Mouse (Mus musculus): ENCODE measurements around the gene Tmem202.

The Tmem202 gene

GRCm38 (mm10) chr9:59539441-59540137 is at the start of gene Tmem202, which contains the start of gene Hexa:
Gene Tmem202, minus strand, starts transcription at chr9:59539847.
Gene Hexa, plus strand, starts transcription at chr9:59539540.
- DNase-seq (ENCODE audit: extremely low spot score), result peak; percentile 85

DNA sequence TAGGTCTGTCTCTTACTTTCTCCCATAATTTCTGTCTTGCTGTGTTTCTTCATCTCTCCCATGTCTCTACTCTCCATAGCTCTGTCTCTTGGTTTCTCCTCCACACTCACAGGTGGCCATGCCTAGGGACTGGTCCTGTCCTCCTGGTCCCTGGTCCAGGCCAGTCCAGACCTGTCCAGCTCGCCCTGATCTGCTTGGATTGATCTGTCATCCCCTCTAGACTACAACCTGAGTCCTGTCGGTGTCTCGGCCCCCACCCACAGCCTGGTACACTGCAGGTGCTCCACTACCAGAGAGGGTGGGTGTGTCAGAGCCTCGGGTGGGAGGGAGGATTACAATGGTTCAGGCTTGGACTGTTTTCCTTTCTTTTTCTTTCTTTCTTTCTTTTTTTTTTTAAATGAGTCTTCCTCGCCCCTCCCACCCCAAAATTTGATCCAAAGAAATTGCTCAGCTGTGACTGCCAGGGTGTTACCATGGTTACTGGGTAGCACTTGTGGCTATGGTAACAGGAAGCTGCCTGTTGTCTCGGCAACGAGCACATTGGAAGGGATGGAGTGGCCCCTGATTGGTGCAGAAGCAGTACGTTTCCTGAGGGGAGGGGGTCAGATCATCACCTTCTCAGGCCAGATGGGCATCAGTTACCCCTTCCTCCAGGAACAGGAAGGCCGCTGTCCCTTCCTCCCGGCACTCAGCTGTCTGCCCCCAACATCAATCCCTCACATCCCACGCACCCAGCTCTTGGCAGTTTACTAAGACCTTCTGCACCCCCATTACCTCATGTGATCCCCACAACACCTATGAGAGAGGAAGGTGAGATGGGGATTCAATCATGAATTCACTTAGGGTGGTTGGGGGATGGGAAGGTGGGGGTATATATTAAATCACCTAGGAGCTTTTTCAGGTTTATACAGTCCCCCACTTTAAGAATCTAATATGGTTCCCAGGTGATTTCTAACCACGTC is 49.3 kb upstream of the Tmem202 start:
- DNase-seq (ENCODE audit: extremely low spot score), result peak; percentile 17

GRCm38 (mm10) chr9:59588252-59588651 is 48.6 kb upstream of the Tmem202 start:
- DNase-seq (ENCODE audit: extremely low spot score), result no peak

- peak; percentile 78 for DNase-seq (ENCODE audit: extremely low spot score)
Observed at GRCm38 (mm10) chr9:59584871-59585308, 45.2 kb upstream of the Tmem202 start.

DNA sequence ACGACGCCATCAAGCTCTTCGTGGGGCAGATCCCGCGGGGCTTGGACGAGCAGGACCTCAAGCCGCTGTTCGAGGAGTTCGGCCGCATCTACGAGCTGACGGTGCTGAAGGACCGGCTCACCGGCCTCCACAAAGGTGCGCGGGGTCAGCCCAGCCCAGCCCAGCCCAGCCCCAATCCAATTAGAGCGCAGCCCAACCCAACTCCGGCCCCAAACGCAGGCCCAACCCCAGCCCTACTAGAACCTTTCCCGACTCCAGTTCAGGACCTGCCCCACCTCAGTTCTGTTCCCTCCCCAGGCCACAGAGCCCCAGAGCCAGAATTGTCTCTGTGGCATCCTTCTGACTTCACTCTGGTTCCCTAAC is 38.8 kb upstream of the Tmem202 start:
- no peak for DNase-seq (ENCODE audit: extremely low spot score)

- peak; percentile 100 for DNase-seq (ENCODE audit: extremely low spot score)
Observed at GRCm38 (mm10) chr9:59577844-59578504, 38.3 kb upstream of the Tmem202 start, which contains the start of gene Celf6. Gene Celf6, plus strand, starts transcription at chr9:59577917.

- no peak for DNase-seq (ENCODE audit: extremely low spot score)
Observed at GRCm38 (mm10) chr9:59577401-59577800, 37.8 kb upstream of the Tmem202 start.

DNA sequence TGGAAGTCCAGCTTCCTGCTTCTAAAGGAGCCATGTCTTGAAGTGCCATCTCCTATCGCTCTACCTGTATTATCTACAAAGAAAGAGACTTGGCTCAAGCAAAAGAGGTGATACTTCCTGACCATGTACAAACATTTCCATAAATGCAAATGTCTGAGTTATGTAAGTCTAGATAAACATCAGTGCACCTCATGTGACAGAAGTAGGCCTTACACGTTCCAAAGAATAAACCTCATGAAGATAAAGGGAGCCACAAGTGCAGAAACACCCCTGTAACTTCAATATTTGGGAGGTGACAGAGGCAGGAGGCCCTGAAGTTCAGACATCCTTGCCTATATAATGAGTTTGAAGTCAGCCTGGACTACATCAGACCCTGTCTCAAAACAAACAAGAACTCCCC is 32.2 kb upstream of the Tmem202 start:
- DNase-seq (ENCODE audit: extremely low spot score), result no peak

- DNase-seq (ENCODE audit: extremely low spot score), result peak; percentile 55
Observed at GRCm38 (mm10) chr9:59567111-59567510, 27.5 kb upstream of the Tmem202 start.

DNA sequence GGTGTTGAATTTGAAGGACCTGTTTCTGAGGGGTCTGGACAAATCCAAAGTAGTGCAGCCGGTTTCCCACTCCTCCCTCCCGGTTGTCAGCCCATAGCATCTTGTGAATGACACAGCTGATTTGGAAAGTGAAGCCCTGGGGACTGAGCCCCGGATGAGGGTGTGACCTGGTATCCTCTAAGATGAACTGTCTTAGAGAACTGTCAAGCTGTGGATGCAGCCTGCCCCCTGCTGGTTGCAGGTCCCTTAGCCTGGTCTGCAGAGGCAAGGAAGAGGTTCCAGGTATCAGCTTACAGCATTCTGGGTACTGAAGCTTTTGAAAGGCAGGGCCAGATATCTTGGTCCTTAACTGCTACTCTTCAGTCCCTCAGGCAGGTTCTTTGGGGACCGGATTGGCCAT is 26.0 kb upstream of the Tmem202 start:
- DNase-seq (ENCODE audit: extremely low spot score), result peak; percentile 61

DNA sequence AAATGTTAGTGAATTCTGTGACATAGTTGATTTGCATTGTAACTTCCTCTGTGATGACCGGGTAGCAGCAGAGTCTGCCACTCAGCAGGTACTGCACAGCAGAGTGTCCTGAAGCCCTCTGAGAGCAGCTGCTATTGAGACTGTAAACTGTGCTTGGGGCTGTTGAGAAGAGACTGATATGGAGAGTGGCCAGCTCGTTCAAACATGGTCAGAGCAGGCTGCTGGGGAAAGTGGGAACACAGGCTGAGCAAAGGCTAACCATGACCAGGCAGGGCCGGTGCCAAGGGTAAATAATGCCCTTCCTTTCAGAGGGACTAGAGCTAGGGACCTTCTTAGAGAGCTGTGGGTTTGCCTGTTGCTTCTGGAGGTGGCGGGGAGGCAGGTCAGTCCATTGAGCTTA is 14.1 kb upstream of the Tmem202 start:
- no peak for DNase-seq (ENCODE audit: extremely low spot score)

DNA sequence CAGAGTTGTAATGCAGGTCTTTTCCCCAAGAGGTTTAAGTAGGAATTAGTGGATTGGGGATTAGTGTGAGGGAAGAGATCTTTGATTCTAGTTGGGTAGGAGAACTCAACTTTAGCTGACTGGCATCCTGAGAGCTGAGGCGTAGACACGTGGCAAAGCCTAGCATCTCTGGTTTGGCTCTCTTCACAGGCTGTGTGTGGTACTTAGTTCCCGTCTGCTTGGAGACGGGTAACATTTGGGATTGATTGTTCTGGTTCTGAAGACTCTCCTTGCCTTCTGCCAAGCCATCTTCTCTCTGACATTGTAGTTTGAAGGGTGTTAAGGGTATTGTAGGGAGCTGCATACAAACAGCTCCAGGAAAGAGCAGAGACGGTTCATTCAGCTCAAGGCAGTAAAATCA is 13.0 kb upstream of the Tmem202 start:
- DNase-seq (ENCODE audit: extremely low spot score), result no peak

- DNase-seq (ENCODE audit: extremely low spot score), result no peak
Observed at GRCm38 (mm10) chr9:59551620-59552031, 12.0 kb upstream of the Tmem202 start.

DNA sequence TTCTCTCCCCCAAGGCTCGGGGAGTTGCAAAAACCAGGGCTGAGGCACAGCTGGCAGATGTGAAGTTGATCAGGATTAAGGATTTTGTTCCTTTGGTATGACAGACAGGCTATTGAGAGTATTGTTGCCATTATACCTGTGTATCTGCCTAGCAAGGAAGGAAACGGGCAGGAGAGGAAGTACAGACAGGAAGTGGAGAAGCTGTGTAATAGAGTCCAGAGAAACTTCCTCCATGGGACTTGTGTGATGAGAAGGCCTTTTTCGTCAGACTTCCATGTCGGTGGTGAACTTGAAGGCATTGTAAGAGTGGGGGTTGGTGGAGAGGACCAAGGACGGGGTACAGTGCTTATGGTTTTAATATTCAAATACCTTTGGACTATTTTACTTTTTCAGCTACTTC is 11.4 kb upstream of the Tmem202 start:
- no peak for DNase-seq (ENCODE audit: extremely low spot score)

DNA sequence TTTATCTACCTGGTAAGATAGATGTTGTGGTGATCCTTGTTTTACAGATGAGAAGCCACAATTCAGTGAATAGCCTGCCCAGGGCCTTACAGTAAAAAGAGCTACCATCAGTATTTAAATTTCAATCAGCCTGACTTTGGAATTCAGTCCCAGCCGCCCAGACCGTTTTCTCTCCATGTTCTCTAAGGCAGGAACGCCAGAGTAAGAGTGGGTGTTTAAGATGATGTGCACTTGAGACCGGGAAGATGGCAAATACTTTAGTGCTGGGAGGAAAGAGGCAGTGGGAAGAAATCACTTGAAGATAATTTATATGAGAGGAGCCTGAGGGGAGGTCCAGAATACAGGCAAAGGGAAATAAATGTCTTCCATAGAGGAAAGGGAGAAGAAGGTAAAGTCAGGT is 10.4 kb upstream of the Tmem202 start:
- DNase-seq (ENCODE audit: extremely low spot score), result no peak

DNA sequence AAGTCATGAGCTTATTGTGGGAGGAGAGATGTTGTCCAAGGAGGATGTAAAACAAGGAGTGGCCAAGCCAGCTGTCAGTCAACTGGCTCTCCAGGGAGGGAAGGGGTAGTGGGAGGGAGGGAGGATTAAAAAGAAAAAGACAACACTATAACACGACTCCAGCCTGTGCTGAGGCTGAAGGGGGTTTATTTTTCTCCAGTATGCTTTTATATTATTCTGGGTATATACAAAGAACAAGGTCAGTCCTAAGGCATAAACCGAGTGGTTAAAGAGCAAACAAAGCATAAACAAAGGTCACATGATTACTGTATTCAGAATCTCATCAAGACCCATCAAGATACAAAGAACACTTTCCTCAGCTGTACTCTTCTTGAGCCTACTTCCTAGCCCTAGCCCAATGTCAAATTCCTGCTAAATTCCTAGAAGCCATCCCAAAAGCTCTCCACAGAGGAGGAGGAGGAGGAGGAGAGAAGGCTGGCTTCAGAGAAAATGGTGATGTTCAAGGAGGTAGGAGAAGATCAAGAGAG is 9.4 kb upstream of the Tmem202 start:
- DNase-seq (ENCODE audit: extremely low spot score), result no peak

- DNase-seq (ENCODE audit: extremely low spot score), result no peak
Observed at GRCm38 (mm10) chr9:59547869-59548268, 8.2 kb upstream of the Tmem202 start.

DNA sequence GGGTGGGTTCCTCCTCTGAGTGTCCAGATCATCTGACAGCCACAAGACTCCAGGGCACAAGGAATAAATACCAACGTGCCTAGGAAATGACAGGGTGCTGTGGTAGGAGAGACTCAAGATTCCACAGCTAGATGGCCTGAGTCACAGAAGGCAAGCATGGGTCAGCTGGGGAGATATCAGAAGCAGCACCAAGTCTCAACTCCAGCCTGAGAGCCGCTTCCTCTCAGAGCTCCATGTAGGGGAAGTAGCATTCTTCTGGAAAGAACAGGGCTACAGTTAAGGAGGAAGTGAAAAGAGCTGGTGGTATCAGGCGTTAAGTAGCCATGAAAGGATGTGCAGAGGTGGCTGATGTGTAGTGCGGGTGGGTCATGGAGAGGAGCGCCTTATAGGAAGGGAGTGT is 5.1 kb upstream of the Tmem202 start:
- no peak for DNase-seq (ENCODE audit: extremely low spot score)

DNA sequence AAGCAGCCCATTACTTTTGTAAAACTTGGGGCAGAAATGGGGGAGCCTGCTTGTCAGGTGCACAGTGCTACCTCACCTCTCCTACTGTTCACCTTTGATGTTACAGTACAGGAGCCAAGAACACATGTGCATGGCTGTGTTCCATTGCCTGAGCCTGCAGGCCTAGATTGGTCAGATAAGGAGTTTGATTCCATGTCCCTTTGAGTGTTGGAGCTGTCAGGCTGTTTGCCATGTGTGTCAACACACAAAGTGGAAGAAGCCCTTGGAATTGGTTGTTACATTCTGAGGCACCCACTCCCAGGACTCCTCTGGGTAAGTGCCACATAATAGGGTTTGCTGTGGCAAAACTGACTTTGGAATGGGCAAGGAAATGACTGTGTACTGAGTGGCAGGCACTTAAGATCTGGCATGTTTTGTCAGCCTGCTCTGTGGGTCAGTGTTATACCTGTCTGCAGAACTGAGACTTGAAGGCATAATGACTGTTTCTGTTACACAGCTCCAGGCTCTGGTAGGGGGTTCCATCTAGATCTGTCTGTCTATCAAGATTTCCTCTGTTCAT is 3.2 kb upstream of the Tmem202 start:
- DNase-seq (ENCODE audit: extremely low spot score), result no peak

GRCm38 (mm10) chr9:59541617-59542016 is 2.0 kb upstream of the Tmem202 start:
- DNase-seq (ENCODE audit: extremely low spot score), result no peak

DNA sequence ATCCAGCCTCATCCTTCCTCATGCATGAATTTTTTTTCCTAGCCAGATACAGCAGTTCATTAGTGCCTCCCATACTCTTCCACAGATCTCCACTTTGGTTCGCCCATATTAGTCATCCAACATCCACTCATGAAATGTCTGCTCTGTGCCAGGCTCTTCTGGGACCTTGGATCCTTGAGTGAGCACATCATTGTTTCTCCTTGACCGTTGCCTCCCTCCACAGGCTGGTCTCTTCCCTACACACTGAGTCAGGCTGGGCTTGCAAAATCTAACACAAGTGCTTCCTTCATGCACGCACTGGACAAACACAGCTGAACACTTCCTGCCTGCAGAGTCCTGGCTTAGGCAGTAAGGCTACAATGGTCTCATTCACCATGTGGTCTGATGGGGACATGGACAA is 2.0 kb downstream of the Tmem202 start:
- no peak for DNase-seq (ENCODE audit: extremely low spot score)

DNA sequence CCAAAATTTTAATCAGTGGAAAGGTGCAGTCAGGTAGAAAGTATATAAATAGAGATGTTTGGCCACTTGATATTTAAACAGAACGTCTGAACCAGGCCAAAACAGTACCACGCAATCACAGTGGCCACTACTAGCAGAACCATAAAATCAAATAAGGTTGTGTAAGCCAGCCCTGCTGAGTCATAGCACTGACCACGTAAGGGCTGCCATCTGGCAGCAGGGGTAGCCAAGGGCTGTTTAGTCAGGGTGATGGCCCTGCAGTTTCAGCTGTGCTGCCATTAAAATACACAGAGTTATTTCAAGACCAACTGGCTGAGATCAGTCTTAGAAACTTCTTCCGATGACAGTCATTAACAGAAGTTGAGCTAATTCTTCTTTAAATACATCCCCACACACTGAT is 5.8 kb downstream of the Tmem202 start:
- no peak for DNase-seq (ENCODE audit: extremely low spot score)
